Mouse (Mus musculus): Measurements from ENCODE around the gene Sh2d3c.

DNA sequence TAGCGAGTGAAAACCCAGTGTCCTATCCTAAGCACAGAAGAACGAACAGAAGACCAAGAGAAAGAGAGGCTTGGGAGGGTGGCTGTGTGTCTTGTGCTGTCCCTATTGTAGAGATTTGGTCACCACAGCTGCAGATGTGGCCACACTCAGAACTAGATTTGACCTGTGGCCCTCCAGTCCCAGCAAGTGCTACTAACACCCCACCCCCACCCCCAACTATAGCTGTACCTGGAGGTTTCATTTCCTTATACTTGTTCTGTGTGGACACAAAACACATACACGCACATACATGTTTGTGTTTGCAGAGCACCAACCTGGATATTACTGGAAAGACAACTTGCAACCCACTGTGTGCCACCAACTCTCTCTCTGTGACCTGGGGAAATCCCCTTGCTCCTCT, 802 bp upstream of the Sh2d3c start:
- TF ChIP-seq CTCF (IDR thresholded peaks at IDR 0.05; ENCODE audit: borderline replicate concordance, control insufficient read depth, extremely low read depth, insufficient read depth, low read length, poor library complexity) (no peak), POLR2A (IDR thresholded peaks at IDR 0.05; ENCODE audit: control insufficient read depth, extremely low read depth, insufficient read depth, low read length, poor library complexity) (no peak)
